Mouse (Mus musculus) cortical plate, adult 2 months (tissue): Measurements from ENCODE around the gene Fgfr2. TPM values are rescaled to one million over a fixed set of nuclear protein-coding genes. Genes with fewer than 3 reads are reported as not detected.

Experiments used
- H3K27ac ChIP-seq: fragments of 200-500 bp; 2 replicates; pipeline ENCODE4 v1.5.1; 2012; ENCODE audit warnings: low read length, control low read depth, inconsistent platforms; ENCODE audit not compliant: insufficient read depth
- H3K4me1 ChIP-seq: fragments of 200-500 bp; 2 replicates; pipeline ENCODE4 v1.6.1; 2011; ENCODE audit warnings: low read length; ENCODE audit not compliant: control insufficient read depth, insufficient read depth
- H3K4me3 ChIP-seq: fragments of 200-500 bp; 2 replicates; pipeline ENCODE4 v1.5.1; 2011; ENCODE audit warnings: mild to moderate bottlenecking, low read length, control low read depth; ENCODE audit not compliant: insufficient read depth
- CTCF ChIP-seq: fragments of 200-500 bp; IDR thresholded peaks from 2 replicates; pipeline ENCODE4 v1.5.1; 2011; ENCODE audit warnings: mild to moderate bottlenecking, control low read depth, low read length; ENCODE audit not compliant: insufficient read depth; ENCODE audit errors: extremely low read depth
- POLR2A ChIP-seq: fragments of 200-500 bp; IDR thresholded peaks from 2 replicates; pipeline ENCODE4 v1.6.1; 2011; ENCODE audit warnings: mild to moderate bottlenecking, low read length, control low read depth; ENCODE audit not compliant: insufficient read depth; ENCODE audit errors: extremely low read depth
- polyA plus RNA-seq: library from polyadenylated mRNA; depleted of rRNA; stranded (reverse); fragments of >200 nt; gene quantifications from 2 replicates; pipeline ENCODE4 v1.2.3, GENCODE M21; 2012

Gene Fgfr2
- polyA plus RNA-seq, 1 experiment = 50.4 TPM

- peaks cover 13% of the 10 kb centered on the region for H3K4me1 ChIP-seq
- peak overlapping the region; percentile 8; the same call in 1 of the 2 replicates for H3K27ac ChIP-seq
- no peak for TF ChIP-seq POLR2A
- no peak overlapping the region for H3K4me3 ChIP-seq
Measured at GRCm38 (mm10) chr7:132734222-132734621, 388.9 kb downstream of the Fgfr2 start.

- H3K4me3 ChIP-seq = no peak overlapping the region
- no peak for TF ChIP-seq CTCF
- no peak for TF ChIP-seq POLR2A
- peak overlapping the region; percentile 8; the same call in 1 of the 2 replicates for H3K27ac ChIP-seq
- H3K4me1 ChIP-seq = peaks cover 13% of the 10 kb centered on the region
Measured at GRCm38 (mm10) chr7:132733521-132733920, 389.6 kb downstream of the Fgfr2 start.

DNA sequence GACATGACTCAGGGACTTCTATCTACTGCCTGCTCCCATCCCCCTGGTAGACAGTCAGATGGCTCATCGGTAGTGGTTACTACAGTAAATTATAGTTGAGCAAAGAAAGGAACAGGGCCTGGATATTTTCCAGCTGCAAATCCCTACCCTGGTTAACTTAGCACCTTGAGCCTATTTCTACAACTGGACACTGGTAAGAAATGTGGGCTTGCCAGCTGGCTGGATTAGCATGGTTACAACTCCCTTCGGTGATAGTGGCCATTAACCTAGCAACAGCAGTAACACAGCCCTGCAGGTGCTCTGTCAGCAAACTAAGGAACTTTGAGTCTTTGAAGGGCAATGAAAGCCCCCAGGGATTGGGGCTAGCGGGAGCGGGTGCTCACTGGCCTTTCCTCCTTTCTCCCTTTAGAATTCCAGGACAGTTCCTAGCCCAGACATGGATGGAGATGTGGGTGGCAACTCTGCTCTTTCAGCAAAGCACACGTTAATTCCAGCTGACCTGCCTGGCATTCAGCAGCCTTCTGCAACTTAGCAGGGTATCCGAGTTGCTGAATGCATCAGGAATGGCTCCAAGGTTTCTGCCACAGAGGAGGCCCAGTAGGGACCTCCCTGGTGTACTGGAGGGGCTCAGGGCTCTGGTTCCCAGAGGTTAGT is 390.9 kb downstream of the Fgfr2 start:
- TF ChIP-seq CTCF (no peak), POLR2A (no peak)
- H3K27ac ChIP-seq = no peak overlapping the region
- H3K4me3 ChIP-seq = no peak overlapping the region
- peaks cover 13% of the 10 kb centered on the region for H3K4me1 ChIP-seq

- no peak for TF ChIP-seq CTCF
- no peak for TF ChIP-seq POLR2A
- H3K27ac ChIP-seq = 0 out of 2 replicates have a peak overlapping the region, but pooled peaks have one; percentile 30
- no peak overlapping the region for H3K4me3 ChIP-seq
- peaks cover 13% of the 10 kb centered on the region for H3K4me1 ChIP-seq
Measured at GRCm38 (mm10) chr7:132731558-132731957, 391.6 kb downstream of the Fgfr2 start.

DNA sequence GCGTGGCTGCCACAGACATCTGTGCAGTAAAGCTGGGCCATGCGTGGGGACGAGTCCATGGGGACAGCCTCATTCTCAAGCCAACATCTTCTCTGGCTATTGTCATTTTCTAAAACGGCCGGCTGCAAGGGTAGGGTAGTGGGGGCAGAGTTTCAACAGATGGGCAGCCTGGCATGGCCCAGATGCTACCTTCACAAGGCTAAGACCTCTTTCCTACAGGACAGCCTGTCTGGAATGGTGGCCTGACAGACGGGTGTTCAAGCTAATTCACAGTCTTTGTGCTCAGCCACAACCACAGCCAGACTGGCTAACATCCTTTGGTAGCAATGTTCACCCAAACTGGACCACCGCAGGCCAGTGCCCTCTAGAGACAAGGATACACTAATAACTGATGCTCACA is 392.6 kb downstream of the Fgfr2 start:
- Histone ChIP-seq H3K4me3 (no peak overlapping the region), H3K4me1 (peaks cover 10% of the 10 kb centered on the region; the same call in 1 of the 2 replicates), H3K27ac (0 out of 2 replicates have a peak overlapping the region, but pooled peaks have one; percentile 30)
- TF ChIP-seq POLR2A (no peak), CTCF (no peak)

DNA sequence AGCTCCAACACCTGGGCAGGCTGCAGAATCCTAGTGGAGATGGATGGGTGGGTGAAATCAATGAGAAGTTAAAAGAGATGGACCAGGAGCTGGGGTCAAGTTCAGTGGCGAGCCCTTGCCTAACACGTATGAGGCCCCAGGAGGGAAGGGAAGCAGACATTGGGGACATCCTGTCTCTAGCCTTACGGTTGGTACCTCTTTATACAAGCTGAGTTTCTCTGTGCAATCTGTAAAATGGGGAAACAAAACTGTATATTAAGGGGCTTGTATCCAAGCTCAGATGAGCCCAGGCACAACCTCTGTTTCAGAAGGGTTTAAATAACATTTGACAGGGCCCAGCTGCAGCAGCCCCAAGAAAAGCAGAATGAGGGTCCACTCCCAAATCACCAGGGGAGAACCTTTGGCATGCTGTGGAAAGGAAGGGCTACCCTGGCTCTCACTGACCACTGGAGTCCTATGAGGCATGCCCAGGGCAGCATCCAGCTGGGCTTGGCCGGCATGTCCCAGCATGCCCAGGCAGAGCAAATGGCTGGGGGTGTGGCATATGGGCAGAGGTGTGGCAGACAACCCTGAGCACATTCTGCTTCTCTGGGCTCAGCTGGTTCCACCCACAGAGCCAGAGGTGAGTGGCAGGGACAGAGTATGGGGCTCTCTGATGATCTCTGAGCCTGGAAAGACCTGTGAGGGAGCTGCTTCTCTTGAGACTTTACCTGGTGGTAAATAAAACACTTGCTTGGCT is 393.9 kb downstream of the Fgfr2 start:
- H3K4me1 ChIP-seq = peaks cover 10% of the 10 kb centered on the region; the same call in 1 of the 2 replicates
- TF ChIP-seq POLR2A (no peak), CTCF (no peak)
- no peak overlapping the region for H3K4me3 ChIP-seq
- H3K27ac ChIP-seq = no peak overlapping the region

GRCm38 (mm10) chr7:132726106-132726861 is 396.9 kb downstream of the Fgfr2 start:
- no peak overlapping the region for H3K27ac ChIP-seq
- peaks cover 3% of the 10 kb centered on the region for H3K4me1 ChIP-seq
- TF ChIP-seq POLR2A (no peak), CTCF (no peak)

DNA sequence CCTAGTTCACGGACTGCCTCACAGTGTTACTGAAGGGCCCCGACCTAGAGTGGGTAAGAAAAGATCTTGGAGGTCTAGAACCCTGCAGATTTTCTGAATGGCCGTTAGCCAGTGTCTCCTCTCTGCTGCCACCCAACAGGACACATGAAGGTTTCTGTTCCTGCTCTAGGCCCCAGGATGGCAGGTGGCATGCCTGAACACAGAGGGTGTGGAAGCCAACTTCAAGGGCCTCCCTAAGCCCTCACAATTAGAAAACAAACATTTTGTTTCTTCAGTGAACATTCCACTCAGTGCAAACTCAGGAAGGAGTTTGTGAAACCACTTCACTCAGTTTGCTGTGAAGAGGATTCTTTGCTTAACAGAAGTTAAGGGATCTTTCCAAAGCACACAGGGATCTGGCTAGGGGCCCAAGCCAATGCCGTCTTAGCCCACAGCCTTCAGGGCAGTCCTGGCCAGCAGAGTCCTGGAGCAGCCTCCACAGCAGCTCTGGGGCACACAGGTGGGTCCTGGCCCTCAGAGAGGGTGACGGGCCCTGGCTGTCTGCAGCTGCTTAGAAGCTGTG is 398.6 kb downstream of the Fgfr2 start:
- Histone ChIP-seq H3K27ac (peak overlapping the region; percentile 20), H3K4me3 (no peak overlapping the region), H3K4me1 (peaks cover 6% of the 10 kb centered on the region; the same call in 1 of the 2 replicates)
- TF ChIP-seq POLR2A (no peak), CTCF (no peak)

More at GRCm38 (mm10) chr7:132726106-132726861, 396.9 kb downstream of the Fgfr2 start:
- no peak overlapping the region for H3K4me3 ChIP-seq

- H3K27ac ChIP-seq = peak overlapping the region; percentile 78
- peaks cover 6% of the 10 kb centered on the region; the same call in 1 of the 2 replicates for H3K4me1 ChIP-seq
- no peak overlapping the region for H3K4me3 ChIP-seq
- TF ChIP-seq POLR2A = no peak
Measured at GRCm38 (mm10) chr7:132723906-132724305, 399.2 kb downstream of the Fgfr2 start.
